Mouse (Mus musculus) heart, postnatal 4 days (tissue): ENCODE results near the gene Chp2. TPM values are rescaled to one million over a fixed set of nuclear protein-coding genes. Genes with fewer than 3 reads are reported as not detected.

Experiments used
- DNase-seq: peaks from one replicate; pipeline ENCODE4 v3.0.0; 2021
- total RNA-seq, 2 experiments: library from RNA; stranded (reverse); gene quantifications; 2 replicates each; pipeline ENCODE4 v1.2.3; 2021

Chp2 gene
- total RNA-seq: 1 to 10 TPM; 1.3 to 1.9 TPM

GRCm38 (mm10) chr7:122219315-122219801 lies at the start of gene Chp2:
Gene Chp2, plus strand, starts transcription at chr7:122219496.
- peak; percentile 26 for DNase-seq

- no peak for DNase-seq
Observed at GRCm38 (mm10) chr7:122170705-122171104, 48.6 kb upstream of the Chp2 start.

- DNase-seq: no peak
Observed at GRCm38 (mm10) chr7:122171613-122172012, 47.7 kb upstream of the Chp2 start.

GRCm38 (mm10) chr7:122180720-122181119 lies 38.6 kb upstream of the Chp2 start:
- DNase-seq: no peak

GRCm38 (mm10) chr7:122184569-122184968 lies 34.7 kb upstream of the Chp2 start:
- DNase-seq: no peak

- DNase-seq: no peak
Observed at GRCm38 (mm10) chr7:122186043-122186442, 33.3 kb upstream of the Chp2 start, which contains the start of gene Ern2. Gene Ern2, minus strand, starts transcription at chr7:122186207.

- peak; percentile 59 for DNase-seq
Observed at GRCm38 (mm10) chr7:122189484-122189883, 29.8 kb upstream of the Chp2 start.

- no peak for DNase-seq
Observed at GRCm38 (mm10) chr7:122191097-122191496, 28.2 kb upstream of the Chp2 start.

- no peak for DNase-seq
Observed at GRCm38 (mm10) chr7:122193919-122194318, 25.4 kb upstream of the Chp2 start.

GRCm38 (mm10) chr7:122196771-122197170 lies 22.5 kb upstream of the Chp2 start:
- no peak for DNase-seq

GRCm38 (mm10) chr7:122197306-122197705 lies 22.0 kb upstream of the Chp2 start:
- peak; percentile 58 for DNase-seq

- peak; percentile 24 for DNase-seq
Observed at GRCm38 (mm10) chr7:122199296-122199695, 20.0 kb upstream of the Chp2 start.

GRCm38 (mm10) chr7:122203936-122204335 lies 15.4 kb upstream of the Chp2 start:
- no peak for DNase-seq

GRCm38 (mm10) chr7:122206121-122206520 lies 13.2 kb upstream of the Chp2 start:
- DNase-seq: no peak

GRCm38 (mm10) chr7:122208276-122209021 lies 10.8 kb upstream of the Chp2 start:
- no peak for DNase-seq

- DNase-seq: no peak
Observed at GRCm38 (mm10) chr7:122226020-122226742, 6.9 kb downstream of the Chp2 start.

GRCm38 (mm10) chr7:122226744-122227143 lies 7.4 kb downstream of the Chp2 start:
- DNase-seq: no peak

- DNase-seq: no peak
Observed at GRCm38 (mm10) chr7:122229306-122229705, 10.0 kb downstream of the Chp2 start.

GRCm38 (mm10) chr7:122229916-122230315 lies 10.6 kb downstream of the Chp2 start:
- no peak for DNase-seq

GRCm38 (mm10) chr7:122230866-122231265 lies 11.6 kb downstream of the Chp2 start:
- no peak for DNase-seq

- DNase-seq: no peak
Observed at GRCm38 (mm10) chr7:122238939-122239338, 19.6 kb downstream of the Chp2 start.

GRCm38 (mm10) chr7:122240413-122241119 lies 21.3 kb downstream of the Chp2 start:
- no peak for DNase-seq

- DNase-seq: peak; percentile 37
Observed at GRCm38 (mm10) chr7:122242260-122242659, 23.0 kb downstream of the Chp2 start.
